Mouse (Mus musculus) ES-E14 (cell line): ENCODE data around the gene Tmem135.

Experiments
- CHD2 ChIP-seq: IDR thresholded peaks from 2 replicates; pipeline ENCODE4 v1.6.1; 2014; ENCODE audit warnings: mild to moderate bottlenecking, low read depth, low read length, inconsistent platforms
- HCFC1 ChIP-seq: IDR thresholded peaks from 2 replicates; pipeline ENCODE4 v1.6.1; 2012; ENCODE audit warnings: low read length, inconsistent platforms, borderline replicate concordance; ENCODE audit not compliant: insufficient read depth
- MAFK ChIP-seq: IDR thresholded peaks from 2 replicates; pipeline ENCODE4 v1.6.1; 2014; ENCODE audit warnings: mild to moderate bottlenecking, low read depth, low read length, inconsistent platforms; ENCODE audit not compliant: insufficient read depth
- ZC3H11A ChIP-seq: IDR thresholded peaks from 2 replicates; pipeline ENCODE4 v1.6.1; 2012; ENCODE audit warnings: low read depth, mild to moderate bottlenecking, inconsistent platforms, low read length, borderline replicate concordance
- ZNF384 ChIP-seq: IDR thresholded peaks from 2 replicates; pipeline ENCODE4 v1.6.1; 2012; ENCODE audit warnings: low read depth, low read length, inconsistent platforms

- TF ChIP-seq MAFK, result no peak
- no peak for TF ChIP-seq ZC3H11A
- no peak for TF ChIP-seq CHD2
- TF ChIP-seq HCFC1, result no peak
- TF ChIP-seq ZNF384, result no peak
Observed at GRCm38 (mm10) chr7:89410294-89410693, 6.3 kb upstream of the Tmem135 start.
